9 mouse cellular contexts compared by ENCODE assay signal in genomic region chr3:129835388-129835934, GRCm38 (mm10). TPM values are rescaled to one million over a fixed set of nuclear protein-coding genes. Genes with fewer than 3 reads are reported as not detected.
DNase-seq lines count a peak whose midpoint lies in the region; ATAC-seq and TF ChIP-seq lines count a peak whose summit lies in the region.
"Had no signal": no experiment of that assay in that cellular context is flagged by ENCODE, and none has a peak within 500 bp of the region (broad histone marks: within the 10 kb centered on the region; RNA-seq: fewer than 3 reads in every experiment).

Gene Cfi (plus strand): TSS chr3:129835884.

- no peak for DNase-seq in hindbrain, embryonic 10.5 days (ENCODE audit: low spot score)
- no peak for DNase-seq in hindbrain, embryonic 11.5 days (ENCODE audit: low spot score)
- DNase-seq in heart, postnatal 0 days (ENCODE audit: low spot score), result peak; percentile 54
- no peak for DNase-seq in liver, embryonic 11.5 days (ENCODE audit: low spot score)
- no peak for DNase-seq in midbrain, embryonic 14.5 days
- no peak for DNase-seq in left cerebral cortex, adult 9 months (ENCODE audit: low spot score in 2 of 2)
- no peak for DNase-seq in Muller cell, postnatal 12 days (ENCODE audit: inconsistent ontology term)
- DNase-seq in left cerebral cortex, postnatal 36 days (ENCODE audit: low spot score in 2 of 2), result no peak

- intact Hi-C loops in left cerebral cortex, postnatal 36 days (cut with DNase I), result no loop called here

- TF ChIP-seq CTCF in heart, postnatal 0 days (IDR thresholded peaks at IDR 0.05; ENCODE audit: low read depth), result no peak

- no peak for ATAC-seq in hindbrain, embryonic 11.5 days (ENCODE audit: low FRiP score)
- 0 out of 2 replicates have a peak, but pooled peaks have one; percentile 17 for ATAC-seq in heart, postnatal 0 days (ENCODE audit: insufficient read depth, low read depth)
- no peak for ATAC-seq in liver, embryonic 11.5 days (replicated peaks; ENCODE audit: low FRiP score)
- no peak for ATAC-seq in midbrain, embryonic 14.5 days (ENCODE audit: low FRiP score, low TSS enrichment)

- no peak within 1 kb of the TSS for H3K9ac ChIP-seq in hindbrain, embryonic 11.5 days (ENCODE audit: low read depth, low read length)
- H3K9ac ChIP-seq in heart, postnatal 0 days (replicated peaks; ENCODE audit: low read depth, low read length), result no peak within 1 kb of the TSS
- no peak within 1 kb of the TSS for H3K9ac ChIP-seq in liver, embryonic 11.5 days (ENCODE audit: low read depth, low read length)
- no peak within 1 kb of the TSS for H3K9ac ChIP-seq in midbrain, embryonic 14.5 days (replicated peaks; ENCODE audit: low read length)

- TF ChIP-seq EP300 in heart, postnatal 0 days (IDR thresholded peaks at IDR 0.05; ENCODE audit: low read depth), result no peak

- peak within 1 kb of the TSS; percentile 59 for H3K27ac ChIP-seq in hindbrain, embryonic 10.5 days
- no peak within 1 kb of the TSS for H3K27ac ChIP-seq in hindbrain, embryonic 11.5 days (ENCODE audit: low read depth, low read length)
- peak within 1 kb of the TSS; percentile 12 for H3K27ac ChIP-seq in heart, postnatal 0 days (ENCODE audit: low read depth)
- peak within 1 kb of the TSS; percentile 65 for H3K27ac ChIP-seq in liver, embryonic 11.5 days (ENCODE audit: low read depth, low read length)
- no peak within 1 kb of the TSS for H3K27ac ChIP-seq in midbrain, embryonic 14.5 days (replicated peaks; ENCODE audit: low read depth, low read length)
- H3K27ac ChIP-seq: macrophage had no signal

- no peaks in the 10 kb centered on the region for H3K9me3 ChIP-seq in hindbrain, embryonic 10.5 days
- no peaks in the 10 kb centered on the region for H3K9me3 ChIP-seq in hindbrain, embryonic 11.5 days (ENCODE audit: control insufficient read depth, low read length)
- no peaks in the 10 kb centered on the region for H3K9me3 ChIP-seq in heart, postnatal 0 days (replicated peaks; ENCODE audit: control insufficient read depth, low read length)
- H3K9me3 ChIP-seq in liver, embryonic 11.5 days (ENCODE audit: control insufficient read depth, low read length), result no peaks in the 10 kb centered on the region
- H3K9me3 ChIP-seq in midbrain, embryonic 14.5 days (ENCODE audit: control insufficient read depth, low read length), result no peaks in the 10 kb centered on the region

- H3K4me3 ChIP-seq in hindbrain, embryonic 10.5 days, result peak within 1 kb of the TSS; percentile 16; the same call in 1 of the 2 replicates
- H3K4me3 ChIP-seq in hindbrain, embryonic 11.5 days (ENCODE audit: low read depth, low read length), result no peak within 1 kb of the TSS
- H3K4me3 ChIP-seq in heart, postnatal 0 days (ENCODE audit: low read depth, low read length), result no peak within 1 kb of the TSS
- peak within 1 kb of the TSS; percentile 6; the same call in 1 of the 2 replicates for H3K4me3 ChIP-seq in liver, embryonic 11.5 days (ENCODE audit: low read depth, low read length)
- no peak within 1 kb of the TSS for H3K4me3 ChIP-seq in midbrain, embryonic 14.5 days (replicated peaks; ENCODE audit: low read depth, low read length)

- no peak within 1 kb of the TSS for H3K4me2 ChIP-seq in hindbrain, embryonic 11.5 days (replicated peaks; ENCODE audit: low read depth, low read length)
- H3K4me2 ChIP-seq in heart, postnatal 0 days (ENCODE audit: low read depth, low read length), result peak within 1 kb of the TSS; percentile 36
- peak within 1 kb of the TSS; percentile 43 for H3K4me2 ChIP-seq in liver, embryonic 11.5 days
- peak within 1 kb of the TSS; percentile 23 for H3K4me2 ChIP-seq in midbrain, embryonic 14.5 days (ENCODE audit: low read length)

- WGBS in hindbrain, embryonic 10.5 days, result 65% methylated on average over 6 of the region's 6 CpGs
- 67% methylated on average over 6 of the region's 6 CpGs for WGBS in hindbrain, embryonic 11.5 days
- 37% methylated on average over 6 of the region's 6 CpGs for WGBS in heart, postnatal 0 days
- 54% methylated on average over 6 of the region's 6 CpGs for WGBS in liver, embryonic 11.5 days
- 54% methylated on average over 6 of the region's 6 CpGs for WGBS in midbrain, embryonic 14.5 days

- peaks cover 11% of the 10 kb centered on the region; the same call in 1 of the 2 replicates for H3K4me1 ChIP-seq in hindbrain, embryonic 10.5 days (replicated peaks)
- H3K4me1 ChIP-seq in hindbrain, embryonic 11.5 days (replicated peaks; ENCODE audit: control insufficient read depth, insufficient read depth, low read length), result no peaks in the 10 kb centered on the region
- 0 out of 2 replicates have a peak, but pooled peaks cover 4% of the 10 kb centered on the region for H3K4me1 ChIP-seq in heart, postnatal 0 days (ENCODE audit: control insufficient read depth, insufficient read depth)
- no peaks in the 10 kb centered on the region; the same call in 1 of the 2 replicates for H3K4me1 ChIP-seq in liver, embryonic 11.5 days (replicated peaks; ENCODE audit: control insufficient read depth, insufficient read depth, low read length)
- H3K4me1 ChIP-seq in midbrain, embryonic 14.5 days (ENCODE audit: control insufficient read depth, insufficient read depth, low read length), result 0 out of 2 replicates have a peak, but pooled peaks cover 4% of the 10 kb centered on the region

- no peaks in the 10 kb centered on the region for H3K27me3 ChIP-seq in hindbrain, embryonic 10.5 days (ENCODE audit: insufficient read depth, poor library complexity, severe bottlenecking)
- no peaks in the 10 kb centered on the region for H3K27me3 ChIP-seq in hindbrain, embryonic 11.5 days (ENCODE audit: control insufficient read depth, insufficient read depth, low read length)
- H3K27me3 ChIP-seq in heart, postnatal 0 days (ENCODE audit: control insufficient read depth, insufficient read depth, low read length), result no peaks in the 10 kb centered on the region
- no peaks in the 10 kb centered on the region for H3K27me3 ChIP-seq in liver, embryonic 11.5 days (replicated peaks; ENCODE audit: control insufficient read depth, insufficient read depth, low read length)
- no peaks in the 10 kb centered on the region for H3K27me3 ChIP-seq in midbrain, embryonic 14.5 days (ENCODE audit: control insufficient read depth, insufficient read depth, low read length)

- H3K36me3 ChIP-seq in hindbrain, embryonic 10.5 days, result no peaks in the 10 kb centered on the region
- H3K36me3 ChIP-seq in hindbrain, embryonic 11.5 days (ENCODE audit: control insufficient read depth, insufficient read depth, low read length), result no peaks in the 10 kb centered on the region
- no peaks in the 10 kb centered on the region for H3K36me3 ChIP-seq in heart, postnatal 0 days (replicated peaks; ENCODE audit: control insufficient read depth, insufficient read depth, low read length)
- no peaks in the 10 kb centered on the region for H3K36me3 ChIP-seq in liver, embryonic 11.5 days (ENCODE audit: control insufficient read depth, insufficient read depth, low read length)
- no peaks in the 10 kb centered on the region for H3K36me3 ChIP-seq in midbrain, embryonic 14.5 days (ENCODE audit: control insufficient read depth, insufficient read depth, low read length)

RNA-seq across cellular contexts. Expression of gene Cfi, which starts in this region (rescaled TPM):
- 0.33 and 0.51 TPM in 2 replicates for polyA plus RNA-seq in hindbrain, embryonic 10.5 days (2016; fragmentation: Nextera tagmentation; extraction: Ambion mirVana)
- polyA plus RNA-seq in hindbrain, embryonic 11.5 days (2014; fragmentation: Nextera tagmentation; extraction: Ambion mirVana), result 0.54 and 0.63 TPM in 2 replicates
- total RNA-seq in heart, postnatal 0 days (2014; rRNA removed; ENCODE audit: low replicate concordance), result 0.27 and 2.4 TPM in 2 replicates
- 1.0 TPM in 2 replicates for polyA plus RNA-seq in heart, postnatal 0 days (2015; fragmentation: Nextera tagmentation; extraction: Ambion mirVana)
- 72.0 and 79.6 TPM in 2 replicates for polyA plus RNA-seq in liver, embryonic 11.5 days (2014; fragmentation: Nextera tagmentation; extraction: Ambion mirVana)
- 0.39 and 0.92 TPM in 2 replicates for polyA plus RNA-seq in midbrain, embryonic 14.5 days (2014; fragmentation: Nextera tagmentation; extraction: Ambion mirVana)
- total RNA-seq in left cerebral cortex, postnatal 36 days (2021), result not detected
- polyA plus RNA-seq: macrophage had no signal

Comparison
In these comparisons a context has a peak if more than half of its experiments do, and no peak if none do; other contexts are left out.
1. RNA of gene Cfi (polyA plus RNA-seq): 72.0 to 79.6 TPM in liver, embryonic 11.5 days; 1.0 TPM in heart, postnatal 0 days, 0.54 to 0.63 TPM in hindbrain, embryonic 11.5 days, 0.39 to 0.92 TPM in midbrain, embryonic 14.5 days and 0.33 to 0.51 TPM in hindbrain, embryonic 10.5 days; every median in the first group is over 10 times any median in the second.
2. H3K27ac ChIP-seq: peak in hindbrain, embryonic 10.5 days (single experiment), heart, postnatal 0 days (single experiment) and liver, embryonic 11.5 days (single experiment); none in hindbrain, embryonic 11.5 days (single experiment) and midbrain, embryonic 14.5 days (single experiment).
3. H3K4me3 ChIP-seq: peak in hindbrain, embryonic 10.5 days (single experiment) and liver, embryonic 11.5 days (single experiment); none in hindbrain, embryonic 11.5 days (single experiment), heart, postnatal 0 days (single experiment) and midbrain, embryonic 14.5 days (single experiment).